Mouse (Mus musculus) kidney, postnatal 0 days (tissue): ENCODE results near the gene Arhgap5. TPM values are rescaled to one million over a fixed set of nuclear protein-coding genes. Genes with fewer than 3 reads are reported as not detected.
A peak's percentile ranks its signal among the peaks of the same experiment; 100 is the strongest.

Experiments
- ATAC-seq: fragments of 200-750 bp; cut with Nextera tagmentation; replicated peaks from 2 replicates; pipeline ENCODE4 v1.8.0; 2017; ENCODE audit warnings: low read depth, moderate number of reproducible peaks, moderate TSS enrichment, moderate library complexity; ENCODE audit not compliant: low FRiP score
- DNase-seq: peaks from one replicate; pipeline ENCODE4 v3.0.0-alpha.2; 2016; ENCODE audit warnings: low spot score
- H3K27ac ChIP-seq: fragments of 300-500 bp; sonication (generic); 2 replicates; pipeline ENCODE4 v1.5.1; 2014; ENCODE audit warnings: mild to moderate bottlenecking
- H3K27me3 ChIP-seq: fragments of 300-500 bp; sonication (generic); 2 replicates; pipeline ENCODE4 v1.6.1; 2014; ENCODE audit warnings: low read length, mixed read lengths; ENCODE audit not compliant: insufficient read depth
- H3K36me3 ChIP-seq: fragments of 300-500 bp; sonication (generic); 2 replicates; pipeline ENCODE4 v1.6.1; 2014; ENCODE audit warnings: low read length, mixed read lengths; ENCODE audit not compliant: insufficient read depth
- H3K4me1 ChIP-seq: fragments of 300-500 bp; sonication (generic); replicated peaks from 2 replicates; pipeline ENCODE4 v1.6.1; 2014; ENCODE audit warnings: antibody characterized with exemption, low read length, mixed read lengths; ENCODE audit not compliant: insufficient read depth
- H3K4me2 ChIP-seq: fragments of 300-500 bp; sonication (generic); 2 replicates; pipeline ENCODE4 v1.6.1; 2014; ENCODE audit warnings: mild to moderate bottlenecking, low read length, moderate library complexity, mixed read lengths
- H3K4me3 ChIP-seq: fragments of 300-500 bp; sonication (generic); replicated peaks from 2 replicates; pipeline ENCODE4 v1.5.1; 2014; ENCODE audit warnings: low read depth, low read length
- H3K9ac ChIP-seq: fragments of 300-500 bp; sonication (generic); 2 replicates; pipeline ENCODE4 v1.6.1; 2014; ENCODE audit warnings: low read depth, low read length
- H3K9me3 ChIP-seq: fragments of 300-500 bp; sonication (generic); replicated peaks from 2 replicates; pipeline ENCODE4 v1.6.1; 2016; ENCODE audit warnings: low read length, inconsistent platforms, mixed read lengths
- CTCF ChIP-seq: IDR thresholded peaks from 2 replicates; pipeline ENCODE4 v1.5.1; 2016; ENCODE audit warnings: antibody characterized with exemption, low read depth, mild to moderate bottlenecking, moderate library complexity
- WGBS: fragments of 180-500 bp; shearing (Covaris S2); extraction: QIAGEN DNeasy Blood & Tissue Kit; methylation state at CpG from one replicate; pipeline ENCODE4 v1.1.7; 2014; 5-methylcytosine and 5-hydroxymethylcytosine counted together
- polyA plus RNA-seq: library from polyadenylated mRNA; unstranded; fragments of >200 nt; fragmentation: Nextera tagmentation; extraction: Ambion mirVana; gene quantifications from 2 replicates; pipeline ENCODE4 v1.2.1, GENCODE M21; 2015

The Arhgap5 gene
- polyA plus RNA-seq, 1 experiment from 2014 or later, result 42.5 TPM

GRCm38 (mm10) chr12:52479323-52479722 is 24.4 kb upstream of the Arhgap5 start:
- no peak for DNase-seq
- no peak for ATAC-seq
- Histone ChIP-seq H3K9ac (no peak overlapping the region), H3K27ac (no peak overlapping the region), H3K9me3 (no peaks in the 10 kb centered on the region), H3K4me1 (peaks cover 5% of the 10 kb centered on the region; the same call in 1 of the 2 replicates), H3K4me3 (no peak overlapping the region), H3K36me3 (no peaks in the 10 kb centered on the region), H3K4me2 (no peak overlapping the region), H3K27me3 (no peaks in the 10 kb centered on the region)
- no peak for TF ChIP-seq CTCF
- 62% methylated on average over 6 of the region's 6 CpGs for WGBS

- Histone ChIP-seq H3K4me3 (no peak overlapping the region), H3K9me3 (no peaks in the 10 kb centered on the region), H3K36me3 (no peaks in the 10 kb centered on the region), H3K9ac (no peak overlapping the region), H3K27me3 (no peaks in the 10 kb centered on the region), H3K4me1 (peaks cover 3% of the 10 kb centered on the region; the same call in 1 of the 2 replicates), H3K4me2 (no peak overlapping the region), H3K27ac (no peak overlapping the region)
- DNase-seq, result no peak
- no peak for TF ChIP-seq CTCF
- ATAC-seq, result no peak
- WGBS, result 85% methylated on average over 9 of the region's 9 CpGs
These were observed 22.9 kb upstream of the Arhgap5 start for GRCm38 (mm10) chr12:52480851-52481250.

- ATAC-seq, result no peak
- Histone ChIP-seq H3K9ac (no peak overlapping the region), H3K9me3 (no peaks in the 10 kb centered on the region), H3K27ac (no peak overlapping the region), H3K27me3 (no peaks in the 10 kb centered on the region), H3K4me1 (no peaks in the 10 kb centered on the region), H3K4me3 (no peak overlapping the region), H3K36me3 (no peaks in the 10 kb centered on the region), H3K4me2 (no peak overlapping the region)
- no peak for TF ChIP-seq CTCF
- 79% methylated on average over 5 of the region's 5 CpGs for WGBS
- DNase-seq, result no peak
These were observed 21.7 kb upstream of the Arhgap5 start for GRCm38 (mm10) chr12:52481969-52482550.

- TF ChIP-seq CTCF, result no peak
- no peak overlapping the region for H3K27ac ChIP-seq
- H3K4me1 ChIP-seq, result no peaks in the 10 kb centered on the region
- DNase-seq (no peak), ATAC-seq (no peak)
- 95% methylated on average over 9 of the region's 9 CpGs for WGBS
- no peak overlapping the region for H3K4me2 ChIP-seq
- no peaks in the 10 kb centered on the region for H3K9me3 ChIP-seq
- no peak overlapping the region for H3K9ac ChIP-seq
- no peaks in the 10 kb centered on the region for H3K27me3 ChIP-seq
- no peaks in the 10 kb centered on the region for H3K36me3 ChIP-seq
- no peak overlapping the region for H3K4me3 ChIP-seq
These were observed 20.6 kb upstream of the Arhgap5 start for GRCm38 (mm10) chr12:52483219-52483618.

- Histone ChIP-seq H3K36me3 (no peaks in the 10 kb centered on the region), H3K27ac (no peak overlapping the region), H3K4me1 (no peaks in the 10 kb centered on the region), H3K9ac (no peak overlapping the region), H3K4me3 (no peak overlapping the region), H3K9me3 (no peaks in the 10 kb centered on the region), H3K4me2 (no peak overlapping the region), H3K27me3 (no peaks in the 10 kb centered on the region)
- 41% methylated on average over 15 of the region's 15 CpGs for WGBS
- ATAC-seq (no peak), DNase-seq (no peak)
- TF ChIP-seq CTCF, result no peak
These were observed 15.4 kb upstream of the Arhgap5 start for GRCm38 (mm10) chr12:52488266-52488975.

- Histone ChIP-seq H3K4me1 (no peaks in the 10 kb centered on the region), H3K27ac (no peak overlapping the region), H3K9me3 (no peaks in the 10 kb centered on the region), H3K4me3 (no peak overlapping the region), H3K4me2 (no peak overlapping the region), H3K9ac (no peak overlapping the region), H3K36me3 (no peaks in the 10 kb centered on the region), H3K27me3 (no peaks in the 10 kb centered on the region)
- no peak for TF ChIP-seq CTCF
- ATAC-seq, result no peak
- DNase-seq, result peak; percentile 88
- WGBS, result 59% methylated on average over 6 of the region's 6 CpGs
These were observed 10.5 kb upstream of the Arhgap5 start for GRCm38 (mm10) chr12:52493281-52493681.

GRCm38 (mm10) chr12:52497209-52497608 is 6.6 kb upstream of the Arhgap5 start:
- no peaks in the 10 kb centered on the region for H3K9me3 ChIP-seq

More at GRCm38 (mm10) chr12:52497209-52497608, 6.6 kb upstream of the Arhgap5 start:
- no peak for TF ChIP-seq CTCF
- ATAC-seq (no peak), DNase-seq (no peak)
- H3K27me3 ChIP-seq, result no peaks in the 10 kb centered on the region
- no peaks in the 10 kb centered on the region for H3K4me1 ChIP-seq
- no peak overlapping the region for H3K4me3 ChIP-seq
- H3K36me3 ChIP-seq, result no peaks in the 10 kb centered on the region
- no peak overlapping the region for H3K4me2 ChIP-seq
- no peak overlapping the region for H3K27ac ChIP-seq
- WGBS, result 54% methylated on average over 3 of the region's 3 CpGs
- no peak overlapping the region for H3K9ac ChIP-seq
